Mouse (Mus musculus): ENCODE data around the gene Olfr305. TPM values are rescaled to one million over a fixed set of nuclear protein-coding genes. Genes with fewer than 3 reads are reported as not detected.

Olfr305 gene
- not detected in 2 replicates for polyA plus RNA-seq (2012; rRNA removed)

DNA sequence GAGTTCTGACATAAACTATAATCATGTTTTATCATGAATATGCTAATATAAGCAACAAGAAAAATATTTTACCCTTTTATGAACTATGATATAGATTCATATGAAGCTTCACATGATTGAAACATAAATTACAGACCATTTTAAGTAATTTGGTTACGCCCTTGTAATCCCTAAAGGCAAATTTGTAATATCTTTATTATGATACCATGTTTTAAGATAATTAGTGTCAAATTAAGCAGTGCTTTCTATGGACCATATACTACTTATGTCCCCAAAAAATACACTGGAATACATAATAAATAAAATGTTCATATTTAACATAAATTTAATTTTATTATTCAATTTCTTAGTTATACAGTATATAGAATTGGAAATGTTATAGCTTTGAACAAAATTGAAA lies at the start of gene Olfr305:
Gene Olfr305 (minus strand): TSS at position 101 of the 400 bp plus-strand sequence.

DNA sequence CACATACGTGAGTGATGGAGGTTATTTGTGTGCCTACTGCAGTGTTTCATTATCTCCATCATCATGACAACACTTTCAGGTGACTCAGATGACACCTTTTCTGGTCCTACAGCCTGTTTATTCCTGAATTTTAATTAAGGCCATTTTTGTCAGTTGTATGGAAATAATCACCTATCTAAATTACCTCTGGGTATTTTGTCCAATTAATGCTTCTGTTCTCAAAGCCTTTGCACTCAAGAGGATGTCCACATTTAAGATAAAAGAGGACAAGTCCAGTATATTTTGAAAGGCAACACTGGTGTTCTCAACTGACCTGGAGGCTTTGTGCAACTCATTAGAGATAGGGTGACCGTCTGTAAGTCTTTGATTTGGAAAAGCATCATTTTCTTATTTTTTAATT lies 36.8 kb upstream of the Olfr305 start, which contains the start of gene Olfr301:
Gene Olfr301 (plus strand): TSS at position 301 of the 400 bp plus-strand sequence.

DNA sequence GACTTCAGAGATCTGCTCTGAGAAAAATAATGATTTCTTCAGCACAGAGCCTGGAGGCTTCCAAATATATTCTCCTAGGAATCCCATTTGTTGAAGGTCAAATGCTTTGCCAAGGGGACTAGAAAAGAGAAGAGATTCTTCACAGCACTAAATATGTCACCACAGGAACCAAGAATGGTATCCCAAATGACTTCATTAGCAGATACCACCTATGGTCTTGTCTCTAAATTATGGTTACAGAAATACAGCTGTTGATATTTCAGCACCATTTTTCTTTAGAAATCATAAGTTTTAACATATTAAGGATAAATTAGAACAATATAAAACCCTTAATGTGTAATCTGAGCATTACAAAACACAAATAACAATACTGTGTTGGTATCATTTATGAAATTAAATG lies 31.0 kb upstream of the Olfr305 start, which contains the start of gene Olfr303:
Gene Olfr303 (minus strand): TSS at position 101 of the 400 bp plus-strand sequence.

DNA sequence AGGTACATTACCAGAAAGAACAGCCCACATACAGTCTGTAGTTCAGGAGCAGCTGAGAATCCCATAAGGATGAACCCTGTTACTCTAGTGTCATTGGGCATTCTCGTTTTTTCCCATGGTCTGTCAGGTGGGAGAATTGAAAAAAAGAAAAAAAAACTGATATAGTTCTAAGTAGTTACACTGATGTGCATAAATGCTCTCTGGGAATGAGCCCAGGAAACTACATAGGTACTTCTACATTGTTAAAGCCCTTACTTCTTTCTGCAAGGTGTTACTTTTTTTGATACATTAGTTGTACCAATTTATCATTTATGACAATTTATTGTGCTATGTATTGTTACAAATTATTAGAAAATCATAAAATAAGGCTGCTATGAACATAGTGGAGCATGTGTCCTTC lies 19.8 kb upstream of the Olfr305 start, which contains the start of gene Olfr304:
Gene Olfr304 (minus strand): TSS at position 101 of the 400 bp plus-strand sequence.

DNA sequence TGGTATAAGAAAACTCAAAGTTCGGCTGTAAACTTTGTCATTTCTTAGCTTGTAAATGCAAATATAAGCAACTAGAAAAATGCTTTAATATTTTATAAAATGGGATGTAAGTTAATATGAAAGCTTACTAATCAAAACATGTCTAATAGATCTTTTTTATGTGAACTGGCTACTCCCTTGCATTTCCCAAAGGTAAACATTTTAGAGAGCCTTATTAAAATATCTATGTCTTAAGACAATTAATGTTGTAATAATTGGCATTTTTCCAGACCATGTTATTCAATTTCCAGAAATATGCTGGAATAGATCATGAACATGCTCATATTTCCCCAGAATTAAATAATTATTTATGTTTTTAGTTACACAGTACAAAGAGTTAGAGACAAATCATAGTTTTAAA lies 29.2 kb downstream of the Olfr305 start, which contains the start of gene Olfr307:
Gene Olfr307 (minus strand): TSS at position 101 of the 400 bp plus-strand sequence.

DNA sequence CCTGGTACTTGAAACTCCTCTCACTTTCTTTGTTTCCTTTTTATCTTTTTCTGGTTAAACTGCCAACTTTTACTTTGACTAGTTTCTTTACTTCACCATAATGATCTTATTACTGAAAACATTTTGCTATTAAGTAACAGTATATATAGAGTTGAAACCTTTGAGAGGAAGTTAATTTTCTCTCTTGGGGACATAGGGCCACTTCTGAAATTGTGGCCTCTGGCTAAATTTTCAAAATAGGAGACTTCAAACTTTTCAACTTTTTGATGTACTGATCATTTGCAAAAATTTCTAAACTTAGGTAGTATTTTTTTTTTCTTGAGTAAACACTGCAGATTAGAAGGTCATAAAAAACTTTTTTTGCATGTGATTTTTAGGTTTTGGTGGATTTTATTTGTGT lies 41.2 kb downstream of the Olfr305 start, which contains the start of gene Olfr308:
Gene Olfr308 (minus strand): TSS at position 101 of the 400 bp plus-strand sequence.

DNA sequence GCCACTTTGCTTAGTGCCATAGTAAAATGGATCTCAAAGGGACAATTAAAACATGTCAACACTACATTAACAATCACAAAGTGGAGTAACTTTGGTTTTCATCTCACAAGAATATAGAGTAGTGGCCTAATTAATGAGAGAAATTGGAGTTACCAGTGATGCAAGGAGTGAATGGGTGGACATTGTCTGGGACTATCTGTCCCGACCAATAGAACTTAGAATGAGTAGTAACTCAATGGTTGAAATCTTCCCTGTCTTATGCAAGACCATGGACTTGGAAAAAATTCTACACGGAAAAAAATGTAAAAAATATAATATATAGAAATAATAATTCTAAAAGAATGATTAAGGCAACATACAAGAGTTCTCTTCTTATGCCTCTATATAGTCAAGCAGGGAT lies 53.1 kb downstream of the Olfr305 start, which contains the start of gene Olfr309:
Gene Olfr309 (minus strand): TSS at position 101 of the 400 bp plus-strand sequence.

Other genes with a start within 250 kb of the Olfr305 start
- gene Vmn2r75, start 195.2 kb downstream of the Olfr305 start, polyA plus RNA-seq (2012; rRNA removed) = not detected in 2 replicates
- gene Vmn2r76, start 120.6 kb downstream of the Olfr305 start, polyA plus RNA-seq (2012; rRNA removed) = not detected in 2 replicates
- not detected in 2 replicates for gene Olfr310, start 89.8 kb downstream of the Olfr305 start, polyA plus RNA-seq (2012; rRNA removed)
- gene Olfr309, start 53.2 kb downstream of the Olfr305 start, polyA plus RNA-seq (2012; rRNA removed) = not detected in 2 replicates
- not detected in 2 replicates for gene Olfr308, start 41.3 kb downstream of the Olfr305 start, polyA plus RNA-seq (2012; rRNA removed)
- gene Olfr307, start 29.3 kb downstream of the Olfr305 start, polyA plus RNA-seq (2012; rRNA removed) = not detected in 2 replicates
- gene Olfr304, start 19.7 kb upstream of the Olfr305 start, polyA plus RNA-seq (2012; rRNA removed) = not detected in 2 replicates
- gene Olfr303, start 30.9 kb upstream of the Olfr305 start, polyA plus RNA-seq (2012; rRNA removed) = not detected in 2 replicates
- not detected in 2 replicates for gene Olfr301, start 36.9 kb upstream of the Olfr305 start, polyA plus RNA-seq (2012; rRNA removed)
- not detected in 2 replicates for gene Olfr299, start 93.0 kb upstream of the Olfr305 start, polyA plus RNA-seq (2012; rRNA removed)
- gene Olfr298, start 125.6 kb upstream of the Olfr305 start, polyA plus RNA-seq (2012; rRNA removed) = not detected in 2 replicates
- not detected in 2 replicates for gene Olfr297, start 153.0 kb upstream of the Olfr305 start, polyA plus RNA-seq (2012; rRNA removed)
- gene Olfr295, start 216.9 kb upstream of the Olfr305 start, polyA plus RNA-seq (2012; rRNA removed) = not detected in 2 replicates
- not detected in 2 replicates for gene Olfr294, start 249.7 kb upstream of the Olfr305 start, polyA plus RNA-seq (2012; rRNA removed)